Mouse (Mus musculus): Measurements from ENCODE around the gene Ola1.

The Ola1 gene

DNA sequence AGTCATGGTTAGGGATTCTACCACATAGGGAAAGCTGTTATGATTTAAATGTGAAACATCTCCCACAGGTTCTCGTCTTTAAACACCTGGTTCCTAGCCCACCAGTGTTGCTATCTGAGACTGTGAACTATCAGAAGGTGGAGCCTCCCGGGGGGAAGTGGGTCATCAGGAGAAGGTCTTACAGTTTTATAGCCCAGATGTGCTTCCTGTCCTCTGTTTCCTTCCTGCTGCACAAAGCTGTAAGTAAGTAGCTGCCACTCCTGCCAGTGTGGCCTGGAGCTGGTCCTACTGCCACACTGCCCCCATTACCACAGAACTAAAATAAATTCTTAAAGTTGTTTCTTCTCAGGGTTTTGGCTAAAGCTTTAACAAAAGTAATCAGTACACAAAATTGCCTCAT, 72.6 kb downstream of the Ola1 start:
- no peak for DNase-seq (ENCODE audit: low spot score in 2 of 2)

DNA sequence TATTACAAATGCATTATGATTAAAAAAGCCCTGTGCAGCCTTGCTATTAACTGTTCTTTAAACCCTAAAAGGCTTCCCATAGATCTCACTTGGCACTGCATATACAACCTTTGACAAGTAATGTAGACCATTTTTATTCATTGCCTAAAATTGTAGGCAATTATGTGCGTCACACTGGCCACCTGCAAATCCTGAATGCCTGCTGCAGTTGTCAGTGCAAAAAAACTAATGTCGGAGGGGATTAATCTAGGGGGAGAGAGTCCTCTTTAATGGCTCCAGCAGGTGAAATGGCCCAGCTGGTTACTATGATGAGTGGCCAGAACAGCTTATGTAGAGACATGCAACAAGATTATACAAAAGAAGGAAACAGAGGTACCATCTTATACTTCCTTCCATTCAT, 75.0 kb downstream of the Ola1 start:
- no peak for DNase-seq (ENCODE audit: low spot score in 2 of 2)

GRCm38 (mm10) chr2:73142832-73143470, 75.8 kb downstream of the Ola1 start:
- DNase-seq (ENCODE audit: low spot score in 2 of 2) = no peak

DNA sequence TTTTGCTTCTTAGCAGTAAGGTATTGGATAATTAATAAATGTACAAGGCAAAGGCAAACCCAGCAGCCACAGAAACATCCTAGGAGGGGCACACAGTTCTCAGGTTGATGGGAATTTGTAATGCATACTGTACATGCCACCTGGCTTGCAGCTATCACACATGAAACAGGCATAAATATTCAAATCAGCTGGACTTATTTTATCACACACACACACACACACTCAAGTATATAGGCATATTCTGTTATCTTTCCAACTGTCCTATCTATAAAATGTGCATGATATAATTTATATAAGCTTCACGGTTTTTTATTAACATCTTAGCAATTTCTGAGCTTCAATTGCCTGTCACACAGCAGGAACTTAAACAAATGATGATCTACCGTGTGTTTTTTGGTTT, 85.8 kb downstream of the Ola1 start:
- no peak for DNase-seq (ENCODE audit: low spot score in 2 of 2)

GRCm38 (mm10) chr2:73127686-73128085, 91.0 kb downstream of the Ola1 start:
- no peak for DNase-seq (ENCODE audit: low spot score in 2 of 2)

GRCm38 (mm10) chr2:73118781-73119180, 99.9 kb downstream of the Ola1 start:
- DNase-seq (ENCODE audit: low spot score in 2 of 2) = no peak

DNA sequence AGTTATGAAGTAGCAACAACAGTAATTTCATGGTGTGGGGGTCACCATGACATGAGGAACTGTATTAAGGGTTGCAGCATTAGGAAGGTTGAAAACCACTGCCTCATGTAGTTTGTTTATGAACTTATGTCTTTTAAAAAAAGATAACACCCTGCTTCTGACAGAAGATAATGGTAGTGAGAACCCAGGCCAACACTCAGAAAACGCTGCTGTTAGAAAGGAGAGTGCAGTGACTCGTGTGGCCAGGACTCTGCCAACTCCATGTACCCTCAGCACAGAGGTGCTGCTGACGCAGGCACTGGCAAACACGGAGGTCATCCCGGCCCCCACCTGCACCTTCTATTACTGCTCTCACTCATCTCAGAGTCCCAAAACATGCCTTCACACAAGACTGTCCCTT, 111.6 kb downstream of the Ola1 start:
- no peak for DNase-seq (ENCODE audit: low spot score in 2 of 2)

DNA sequence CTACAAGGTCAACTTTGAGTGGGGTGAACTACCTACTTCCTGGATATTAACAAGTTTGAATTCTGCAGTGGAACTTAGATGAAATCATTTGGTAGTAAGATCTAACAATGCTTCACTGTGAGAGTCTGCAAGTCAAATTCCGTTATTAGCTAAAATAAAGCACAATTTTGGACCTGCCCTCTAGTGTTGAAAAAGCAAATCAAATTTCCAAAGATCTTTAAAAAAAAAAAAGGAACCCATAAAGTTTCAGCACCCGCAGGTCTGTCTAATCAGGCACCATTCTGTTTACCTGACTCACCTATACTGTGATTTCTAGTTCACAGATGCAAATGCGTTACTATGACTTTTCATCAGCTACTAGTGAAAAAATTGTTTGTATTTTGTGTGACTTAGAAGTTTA, 122.2 kb downstream of the Ola1 start:
- DNase-seq (ENCODE audit: low spot score in 2 of 2) = no peak

GRCm38 (mm10) chr2:73095300-73095699, 123.4 kb downstream of the Ola1 start:
- no peak for DNase-seq (ENCODE audit: low spot score in 2 of 2)

GRCm38 (mm10) chr2:73093032-73093431, 125.7 kb downstream of the Ola1 start:
- DNase-seq (ENCODE audit: low spot score in 2 of 2) = no peak

GRCm38 (mm10) chr2:73091302-73091701, 127.4 kb downstream of the Ola1 start:
- no peak for DNase-seq (ENCODE audit: low spot score in 2 of 2)

DNA sequence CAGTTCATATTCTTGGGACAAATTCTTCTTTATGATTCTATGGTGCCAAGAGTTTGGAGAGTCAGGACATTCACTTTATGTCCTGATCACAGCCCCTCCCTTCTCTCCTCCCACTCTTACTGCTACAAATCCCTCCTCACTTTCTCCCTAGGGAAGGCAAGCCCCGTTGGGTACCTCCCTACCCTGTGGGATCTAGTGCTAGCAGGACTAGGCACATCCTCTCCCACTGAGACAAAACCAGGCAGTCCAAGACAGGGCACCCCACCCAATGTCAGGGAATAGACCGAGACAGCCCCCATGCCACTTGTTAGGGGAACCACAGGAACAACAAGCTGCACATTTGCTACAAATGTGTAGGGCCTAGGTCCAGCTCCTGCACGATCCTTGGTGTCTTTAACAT, 131.1 kb downstream of the Ola1 start:
- DNase-seq (ENCODE audit: low spot score in 2 of 2) = no peak

- peak; percentile 79 to 87 for DNase-seq (ENCODE audit: low spot score in 2 of 2)
Observed at GRCm38 (mm10) chr2:73085669-73086304, 132.9 kb downstream of the Ola1 start.

GRCm38 (mm10) chr2:73082476-73082875, 136.2 kb downstream of the Ola1 start:
- DNase-seq (ENCODE audit: low spot score in 2 of 2) = peak; percentile 57 to 60

- DNase-seq (ENCODE audit: low spot score in 2 of 2) = no peak
Observed at GRCm38 (mm10) chr2:73081861-73082260, 136.9 kb downstream of the Ola1 start.

- DNase-seq (ENCODE audit: low spot score in 2 of 2) = no peak
Observed at GRCm38 (mm10) chr2:73080084-73080483, 138.6 kb downstream of the Ola1 start.

DNA sequence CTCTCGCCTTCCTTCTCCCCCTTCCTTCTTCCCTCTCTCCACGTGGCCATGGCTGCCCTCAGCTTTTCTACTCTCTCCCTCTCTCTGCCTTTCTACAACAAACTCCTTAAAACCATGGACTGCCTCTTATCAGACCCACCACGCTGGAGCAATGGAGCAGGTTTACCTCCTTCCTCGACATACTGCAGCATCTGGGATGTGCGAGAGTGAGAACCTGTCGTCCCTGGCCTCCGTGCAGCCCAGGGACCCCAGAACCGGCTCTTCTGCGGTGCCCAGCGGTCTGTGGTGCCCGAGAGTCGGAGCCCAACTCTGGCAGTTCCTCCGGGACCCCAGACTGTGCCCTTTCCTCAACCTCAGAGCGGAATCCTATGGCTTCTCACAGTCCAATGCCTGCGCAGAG, 139.4 kb downstream of the Ola1 start:
- no peak for DNase-seq (ENCODE audit: low spot score in 2 of 2)

- DNase-seq (ENCODE audit: low spot score in 2 of 2) = no peak
Observed at GRCm38 (mm10) chr2:73073811-73074472, 144.8 kb downstream of the Ola1 start.

- DNase-seq (ENCODE audit: low spot score in 2 of 2) = no peak
Observed at GRCm38 (mm10) chr2:73071201-73071600, 147.5 kb downstream of the Ola1 start.

- DNase-seq (ENCODE audit: low spot score in 2 of 2) = no peak
Observed at GRCm38 (mm10) chr2:73070449-73071076, 148.2 kb downstream of the Ola1 start.

- no peak for DNase-seq (ENCODE audit: low spot score in 2 of 2)
Observed at GRCm38 (mm10) chr2:73069223-73069825, 149.4 kb downstream of the Ola1 start.

All from right cerebral cortex, postnatal 10 days (tissue).